In genomic region chr5:110287084-110287475, GRCm38 (mm10) we compare ENCODE assay signal across 10 mouse cellular contexts. TPM values are rescaled to one million over a fixed set of nuclear protein-coding genes. Genes with fewer than 3 reads are reported as not detected.
DNase-seq lines count a peak whose midpoint lies in the region; ATAC-seq and TF ChIP-seq lines count a peak whose summit lies in the region.
"Had no signal": no experiment of that assay in that cellular context is flagged by ENCODE, and none has a peak within 500 bp of the region (broad histone marks: within the 10 kb centered on the region; RNA-seq: fewer than 3 reads in every experiment).

No protein-coding gene starts in this region.

- H3K4me1 ChIP-seq in erythroblast, embryonic 14.5 days (ENCODE audit: control insufficient read depth), result peaks cover 49% of the 10 kb centered on the region
- peaks cover 8 to 33% of the 10 kb centered on the region in 2 experiments for H3K4me1 ChIP-seq in CH12.LX (ENCODE audit: control insufficient read depth in 1 of 2, insufficient read depth in 2 of 2)
- H3K4me1 ChIP-seq in forebrain, embryonic 16.5 days (replicated peaks; ENCODE audit: control insufficient read depth, insufficient read depth, low read length), result peaks cover 10% of the 10 kb centered on the region
- H3K4me1 ChIP-seq in liver, embryonic 14.5 days (replicated peaks; ENCODE audit: control insufficient read depth in 2 of 2, insufficient read depth in 2 of 2, low read length in 1 of 2), result peaks cover 11 to 19% of the 10 kb centered on the region in 2 experiments

- no peak overlapping the region for H3K27ac ChIP-seq in CH12.LX (ENCODE audit: insufficient read depth, low read depth)
- H3K27ac ChIP-seq in forebrain, embryonic 16.5 days (ENCODE audit: low read length), result no peak overlapping the region
- no peak overlapping the region for H3K27ac ChIP-seq in liver, embryonic 14.5 days

- TF ChIP-seq CTCF in CH12.LX (conservative IDR thresholded peaks at IDR 0.05 in 1 of 2, IDR thresholded peaks at IDR 0.05 in 1 of 2; ENCODE audit: low read depth in 2 of 2, low read length in 2 of 2), result no peak
- no peak for TF ChIP-seq CTCF in liver, embryonic 14.5 days (IDR thresholded peaks at IDR 0.05; ENCODE audit: low read depth)

- peak overlapping the region; percentile 90 for H3K4me3 ChIP-seq in erythroblast, embryonic 14.5 days (replicated peaks)
- H3K4me3 ChIP-seq in CH12.LX (replicated peaks in 1 of 3; ENCODE audit: low read depth in 2 of 3, low read length in 2 of 3, poor library complexity in 1 of 3), result peak overlapping the region; percentile 22 to 48 (median 24)
- H3K4me3 ChIP-seq in forebrain, embryonic 16.5 days (replicated peaks; ENCODE audit: low read length), result no peak overlapping the region
- H3K4me3 ChIP-seq in liver, embryonic 14.5 days (ENCODE audit: insufficient read depth in 1 of 2, low read depth in 2 of 2, low read length in 2 of 2), result peak overlapping the region; percentile 59 to 68

- TF ChIP-seq POLR2A in CH12.LX (IDR thresholded peaks at IDR 0.05; ENCODE audit: low read depth, low read length), result no peak

- WGBS in forebrain, embryonic 16.5 days, result 60% methylated on average over 2 of the region's 2 CpGs
- WGBS in liver, embryonic 14.5 days (ENCODE audit: insufficient replicate concordance), result 37% methylated on average over 2 of the region's 2 CpGs

- H3K36me3 ChIP-seq in erythroblast, embryonic 14.5 days (ENCODE audit: control insufficient read depth), result peaks cover 51% of the 10 kb centered on the region
- peaks cover 22 to 37% of the 10 kb centered on the region in 2 experiments for H3K36me3 ChIP-seq in CH12.LX (replicated peaks in 1 of 2; ENCODE audit: control insufficient read depth in 1 of 2, insufficient read depth in 1 of 2, low read length in 1 of 2)
- peaks cover 2% of the 10 kb centered on the region; the same call in 1 of the 2 replicates for H3K36me3 ChIP-seq in forebrain, embryonic 16.5 days (ENCODE audit: control insufficient read depth, insufficient read depth)
- peaks cover 26% of the 10 kb centered on the region for H3K36me3 ChIP-seq in liver, embryonic 14.5 days (replicated peaks; ENCODE audit: control insufficient read depth, insufficient read depth, low read depth)

- dilution Hi-C loops in CH12.LX (cut with MboI; ENCODE audit: extremely low pct_ligation_motif_present, extremely low pct_unique_long_range_greater_than_20kb, low sequenced_read_pairs), result no loop called here

- DNase-seq in CH12.LX (ENCODE audit: extremely low read depth), result peak; percentile 43
- no peak for DNase-seq in liver, embryonic 14.5 days (ENCODE audit: low read depth in 3 of 3, low spot score in 3 of 3)
- DNase-seq in cerebellum, postnatal 4 days (ENCODE audit: low spot score in 2 of 2), result no peak
- no peak for DNase-seq in thymus, postnatal 10 days (ENCODE audit: low spot score in 2 of 2)
- DNase-seq in adrenal gland, adult 2 months, result no peak
- DNase-seq: cerebellum, adult 11 months; heart, adult 11 months had no signal

- no peak for TF ChIP-seq RAD21 in CH12.LX (IDR thresholded peaks at IDR 0.05; ENCODE audit: low read depth, low read length)

- ATAC-seq in erythroblast, adult 5-6 weeks (replicated peaks; ENCODE audit: low FRiP score, poor library complexity, severe bottlenecking), result no peak
- no peak for ATAC-seq in forebrain, embryonic 16.5 days
- ATAC-seq in liver, embryonic 14.5 days (ENCODE audit: insufficient read depth), result no peak

- in situ Hi-C loops in CH12.LX (cut with MboI; ENCODE audit: low pct_ligation_motif_present, low pct_unique_long_range_greater_than_20kb, low sequenced_read_pairs), result no loop called here

- H3K27me3 ChIP-seq in erythroblast, embryonic 14.5 days (ENCODE audit: control insufficient read depth), result no peaks in the 10 kb centered on the region
- H3K27me3 ChIP-seq in CH12.LX (replicated peaks), result peaks cover 10% of the 10 kb centered on the region
- peaks cover 6% of the 10 kb centered on the region; the same call in 1 of the 2 replicates for H3K27me3 ChIP-seq in forebrain, embryonic 16.5 days (replicated peaks; ENCODE audit: control insufficient read depth, insufficient read depth, low read length)
- no peaks in the 10 kb centered on the region for H3K27me3 ChIP-seq in liver, embryonic 14.5 days (ENCODE audit: control insufficient read depth, insufficient read depth, low read length)

- TF ChIP-seq EP300 in CH12.LX (IDR thresholded peaks at IDR 0.05; ENCODE audit: low read length), result no peak
- no peak for TF ChIP-seq EP300 in liver, embryonic 14.5 days (IDR thresholded peaks at IDR 0.05; ENCODE audit: low read depth)

- H3K9me3 ChIP-seq in erythroblast, embryonic 14.5 days (ENCODE audit: control insufficient read depth, low read length), result no peaks in the 10 kb centered on the region
- H3K9me3 ChIP-seq in CH12.LX (replicated peaks; ENCODE audit: low read length), result no peaks in the 10 kb centered on the region
- H3K9me3 ChIP-seq in forebrain, embryonic 16.5 days (ENCODE audit: control insufficient read depth, low read length), result no peaks in the 10 kb centered on the region
- no peaks in the 10 kb centered on the region for H3K9me3 ChIP-seq in liver, embryonic 14.5 days (ENCODE audit: control insufficient read depth, low read length)

- H3K79me2 ChIP-seq in CH12.LX (replicated peaks; ENCODE audit: control insufficient read depth, extremely low read depth, insufficient read depth, poor library complexity, severe bottlenecking), result peaks cover 11% of the 10 kb centered on the region

- peak overlapping the region; percentile 96 for H3K4me2 ChIP-seq in CH12.LX (ENCODE audit: insufficient read depth, low read depth, poor library complexity, severe bottlenecking)
- peak overlapping the region; percentile 96 for H3K4me2 ChIP-seq in forebrain, embryonic 16.5 days (ENCODE audit: low read length)
- H3K4me2 ChIP-seq in liver, embryonic 14.5 days (ENCODE audit: low read depth), result peak overlapping the region; percentile 100

- H3K9ac ChIP-seq in CH12.LX (ENCODE audit: insufficient read depth, low read depth), result peak overlapping the region; percentile 94
- H3K9ac ChIP-seq in forebrain, embryonic 16.5 days (replicated peaks; ENCODE audit: low read depth, low read length), result no peak overlapping the region
- peak overlapping the region; percentile 28 for H3K9ac ChIP-seq in liver, embryonic 14.5 days (replicated peaks)

RNA-seq across cellular contexts. Expression of gene Pole, which starts 1.0 kb away (rescaled TPM):
- 1.5 and 1.7 TPM in 2 replicates for polyA plus RNA-seq in erythroblast, embryonic 14.5 days (2012)
- 27.6 and 46.1 TPM in 2 replicates for total RNA-seq in erythroblast, adult 5-6 weeks (2015; ENCODE audit: low replicate concordance)
- 24.4 and 25.5 TPM in 2 replicates for total RNA-seq in erythroblast, adult 5-6 weeks (2017; ENCODE audit: low replicate concordance)
- 50.7 and 55.0 TPM in 2 replicates for total RNA-seq in CH12.LX (2012; rRNA removed)
- total RNA-seq in CH12.LX (2014; rRNA removed), result 45.6 and 46.0 TPM in 2 replicates
- polyA plus RNA-seq in CH12.LX (2012; ENCODE audit: insufficient read length, low read depth), result 56.4 and 60.2 TPM in 2 replicates
- 12.4 and 13.7 TPM in 2 replicates for polyA plus RNA-seq in forebrain, embryonic 16.5 days (2015; fragmentation: Nextera tagmentation; extraction: Ambion mirVana)
- 16.7 and 16.9 TPM in 2 replicates for polyA plus RNA-seq in liver, embryonic 14.5 days (2012; rRNA removed)
- polyA plus RNA-seq in liver, embryonic 14.5 days (2014; fragmentation: Nextera tagmentation; extraction: Ambion mirVana), result 18.8 and 19.5 TPM in 2 replicates
- total RNA-seq in adrenal gland, adult 2 months (2021), result 1 to 10 TPM; 1.5 to 1.6 TPM
- 1.1 and 1.2 TPM in 2 replicates for polyA plus RNA-seq in adrenal gland, adult 2 months (2012; rRNA removed)

RNA-seq across cellular contexts. Expression of gene Pxmp2, which starts 1.1 kb away (rescaled TPM):
- 2.8 and 4.4 TPM in 2 replicates for polyA plus RNA-seq in erythroblast, embryonic 14.5 days (2012)
- 4.2 and 8.6 TPM in 2 replicates for total RNA-seq in erythroblast, adult 5-6 weeks (2015; ENCODE audit: low replicate concordance)
- 0.94 and 3.6 TPM in 2 replicates for total RNA-seq in erythroblast, adult 5-6 weeks (2017; ENCODE audit: low replicate concordance)
- total RNA-seq in CH12.LX (2012; rRNA removed) (4.6 and 5.4 TPM in 2 replicates), CH12.LX (2014; rRNA removed) (4.5 and 4.7 TPM in 2 replicates)
- polyA plus RNA-seq in CH12.LX (2012; ENCODE audit: insufficient read length, low read depth), result 3.5 and 3.9 TPM in 2 replicates
- polyA plus RNA-seq in forebrain, embryonic 16.5 days (2015; fragmentation: Nextera tagmentation; extraction: Ambion mirVana), result 5.3 and 7.3 TPM in 2 replicates
- 13.6 and 16.0 TPM in 2 replicates for polyA plus RNA-seq in liver, embryonic 14.5 days (2012; rRNA removed)
- 31.7 and 36.7 TPM in 2 replicates for polyA plus RNA-seq in liver, embryonic 14.5 days (2014; fragmentation: Nextera tagmentation; extraction: Ambion mirVana)
- total RNA-seq in adrenal gland, adult 2 months (2021), result 10 to 100 TPM; 12.2 to 19.2 TPM
- 10.4 and 18.1 TPM in 2 replicates for polyA plus RNA-seq in adrenal gland, adult 2 months (2012; rRNA removed)

RNA-seq across cellular contexts. Expression of gene Pgam5, which starts 17.4 kb away (rescaled TPM):
- 0.82 and 1.2 TPM in 2 replicates for polyA plus RNA-seq in erythroblast, embryonic 14.5 days (2012)
- total RNA-seq in erythroblast, adult 5-6 weeks (2015; ENCODE audit: low replicate concordance), result 11.9 and 14.0 TPM in 2 replicates
- 9.6 and 13.9 TPM in 2 replicates for total RNA-seq in erythroblast, adult 5-6 weeks (2017; ENCODE audit: low replicate concordance)
- total RNA-seq in CH12.LX (2012; rRNA removed), result 62.8 and 70.0 TPM in 2 replicates
- 127 and 128 TPM in 2 replicates for total RNA-seq in CH12.LX (2014; rRNA removed)
- 57.1 and 64.8 TPM in 2 replicates for polyA plus RNA-seq in CH12.LX (2012; ENCODE audit: insufficient read length, low read depth)
- polyA plus RNA-seq in forebrain, embryonic 16.5 days (2015; fragmentation: Nextera tagmentation; extraction: Ambion mirVana), result 101 and 108 TPM in 2 replicates
- polyA plus RNA-seq in liver, embryonic 14.5 days (2012; rRNA removed), result 17.0 and 17.6 TPM in 2 replicates
- polyA plus RNA-seq in liver, embryonic 14.5 days (2014; fragmentation: Nextera tagmentation; extraction: Ambion mirVana), result 26.3 and 31.4 TPM in 2 replicates
- total RNA-seq in adrenal gland, adult 2 months (2021), result 10 to 100 TPM; 46.6 to 58.5 TPM
- polyA plus RNA-seq in adrenal gland, adult 2 months (2012; rRNA removed), result 23.5 and 25.7 TPM in 2 replicates

RNA-seq across cellular contexts. Expression of gene P2rx2, which starts 55.9 kb away (rescaled TPM):
- polyA plus RNA-seq in erythroblast, embryonic 14.5 days (2012), result not detected in 2 replicates
- total RNA-seq in erythroblast, adult 5-6 weeks (2015; ENCODE audit: low replicate concordance), result not detected in 2 replicates
- not detected in 2 replicates for total RNA-seq in erythroblast, adult 5-6 weeks (2017; ENCODE audit: low replicate concordance)
- not detected in 2 replicates for total RNA-seq in CH12.LX (2012; rRNA removed)
- not detected in 2 replicates for total RNA-seq in CH12.LX (2014; rRNA removed)
- polyA plus RNA-seq in CH12.LX (2012; ENCODE audit: insufficient read length, low read depth), result 0.45 and 0.76 TPM in 2 replicates
- polyA plus RNA-seq in forebrain, embryonic 16.5 days (2015; fragmentation: Nextera tagmentation; extraction: Ambion mirVana), result 7.6 and 7.7 TPM in 2 replicates
- 0.03 and 0.06 TPM in 2 replicates for polyA plus RNA-seq in liver, embryonic 14.5 days (2012; rRNA removed)
- polyA plus RNA-seq in liver, embryonic 14.5 days (2014; fragmentation: Nextera tagmentation; extraction: Ambion mirVana), result not detected in 2 replicates
- total RNA-seq in adrenal gland, adult 2 months (2021), result under 1 TPM; 0.23 to 0.38 TPM
- 0.18 and 0.58 TPM in 2 replicates for polyA plus RNA-seq in adrenal gland, adult 2 months (2012; rRNA removed)

RNA-seq across cellular contexts. Expression of gene Ankle2, which starts 56.3 kb away (rescaled TPM):
- 0.27 TPM in 2 replicates for polyA plus RNA-seq in erythroblast, embryonic 14.5 days (2012)
- total RNA-seq in erythroblast, adult 5-6 weeks (2015; ENCODE audit: low replicate concordance), result 24.0 and 31.5 TPM in 2 replicates
- total RNA-seq in erythroblast, adult 5-6 weeks (2017; ENCODE audit: low replicate concordance), result 25.6 and 41.6 TPM in 2 replicates
- total RNA-seq in CH12.LX (2012; rRNA removed), result 30.8 and 33.2 TPM in 2 replicates
- total RNA-seq in CH12.LX (2014; rRNA removed), result 35.3 and 40.5 TPM in 2 replicates
- polyA plus RNA-seq in CH12.LX (2012; ENCODE audit: insufficient read length, low read depth), result 35.7 and 37.1 TPM in 2 replicates
- 25.2 and 29.1 TPM in 2 replicates for polyA plus RNA-seq in forebrain, embryonic 16.5 days (2015; fragmentation: Nextera tagmentation; extraction: Ambion mirVana)
- 3.3 and 5.8 TPM in 2 replicates for polyA plus RNA-seq in liver, embryonic 14.5 days (2012; rRNA removed)
- polyA plus RNA-seq in liver, embryonic 14.5 days (2014; fragmentation: Nextera tagmentation; extraction: Ambion mirVana), result 10.4 and 11.9 TPM in 2 replicates
- 10 to 100 TPM; 39.3 to 46.5 TPM for total RNA-seq in adrenal gland, adult 2 months (2021)
- polyA plus RNA-seq in adrenal gland, adult 2 months (2012; rRNA removed), result 7.5 and 8.7 TPM in 2 replicates
